Mouse (Mus musculus) embryonic facial prominence, embryonic 13.5 days (tissue): ENCODE measurements around the gene Cdc27. TPM values are rescaled to one million over a fixed set of nuclear protein-coding genes. Genes with fewer than 3 reads are reported as not detected.
A peak's percentile ranks its signal among the peaks of the same experiment; 100 is the strongest.
"Not testable (repeated sequence)": the region's sequence is repeated elsewhere in the genome, so short reads cannot be mapped to it uniquely, and the experiment has no call there.

Source experiments
- ATAC-seq: fragments of 200-750 bp; cut with Nextera tagmentation; 2 replicates; pipeline ENCODE4 v1.8.0; 2017; ENCODE audit warnings: low read depth; ENCODE audit not compliant: insufficient number of reproducible peaks, insufficient read depth, low FRiP score, low TSS enrichment
- H3K27ac ChIP-seq: fragments of 300-500 bp; sonication (generic); 2 replicates; pipeline ENCODE4 v1.5.1; 2015; ENCODE audit warnings: moderate library complexity, mild to moderate bottlenecking, inconsistent platforms
- H3K27me3 ChIP-seq: fragments of 300-500 bp; sonication (generic); 2 replicates; pipeline ENCODE4 v1.6.1; 2015; ENCODE audit warnings: mild to moderate bottlenecking, inconsistent platforms
- H3K36me3 ChIP-seq: fragments of 300-500 bp; sonication (generic); 2 replicates; pipeline ENCODE4 v1.6.1; 2015; ENCODE audit warnings: mild to moderate bottlenecking, inconsistent platforms
- H3K4me1 ChIP-seq: fragments of 300-500 bp; sonication (generic); 2 replicates; pipeline ENCODE4 v1.6.1; 2015; ENCODE audit warnings: inconsistent platforms
- H3K4me2 ChIP-seq: fragments of 300-500 bp; sonication (generic); 2 replicates; pipeline ENCODE4 v1.6.1; 2015; ENCODE audit warnings: moderate library complexity, mild to moderate bottlenecking, inconsistent platforms
- H3K4me3 ChIP-seq: fragments of 300-500 bp; sonication (generic); 2 replicates; pipeline ENCODE4 v1.5.1; 2015; ENCODE audit warnings: mild to moderate bottlenecking, inconsistent platforms
- H3K9ac ChIP-seq: fragments of 300-500 bp; sonication (generic); 2 replicates; pipeline ENCODE4 v1.6.1; 2015; ENCODE audit warnings: mild to moderate bottlenecking, inconsistent platforms
- H3K9me3 ChIP-seq: fragments of 300-500 bp; sonication (generic); 2 replicates; pipeline ENCODE4 v1.6.1; 2016; ENCODE audit warnings: inconsistent platforms
- WGBS: fragments of 180-500 bp; shearing (Covaris S2); methylation state at CpG from one replicate; pipeline ENCODE4 v1.1.7; 2015; ENCODE audit warnings: mixed read lengths; 5-methylcytosine and 5-hydroxymethylcytosine counted together
- polyA plus RNA-seq: library from polyadenylated mRNA; unstranded; fragments of >200 nt; fragmentation: Nextera tagmentation; extraction: Ambion mirVana; gene quantifications from 2 replicates; pipeline ENCODE4 v1.2.1, GENCODE M21; 2015

Cdc27 gene
- polyA plus RNA-seq, 1 experiment from 2014 or later, result 45.4 TPM

DNA sequence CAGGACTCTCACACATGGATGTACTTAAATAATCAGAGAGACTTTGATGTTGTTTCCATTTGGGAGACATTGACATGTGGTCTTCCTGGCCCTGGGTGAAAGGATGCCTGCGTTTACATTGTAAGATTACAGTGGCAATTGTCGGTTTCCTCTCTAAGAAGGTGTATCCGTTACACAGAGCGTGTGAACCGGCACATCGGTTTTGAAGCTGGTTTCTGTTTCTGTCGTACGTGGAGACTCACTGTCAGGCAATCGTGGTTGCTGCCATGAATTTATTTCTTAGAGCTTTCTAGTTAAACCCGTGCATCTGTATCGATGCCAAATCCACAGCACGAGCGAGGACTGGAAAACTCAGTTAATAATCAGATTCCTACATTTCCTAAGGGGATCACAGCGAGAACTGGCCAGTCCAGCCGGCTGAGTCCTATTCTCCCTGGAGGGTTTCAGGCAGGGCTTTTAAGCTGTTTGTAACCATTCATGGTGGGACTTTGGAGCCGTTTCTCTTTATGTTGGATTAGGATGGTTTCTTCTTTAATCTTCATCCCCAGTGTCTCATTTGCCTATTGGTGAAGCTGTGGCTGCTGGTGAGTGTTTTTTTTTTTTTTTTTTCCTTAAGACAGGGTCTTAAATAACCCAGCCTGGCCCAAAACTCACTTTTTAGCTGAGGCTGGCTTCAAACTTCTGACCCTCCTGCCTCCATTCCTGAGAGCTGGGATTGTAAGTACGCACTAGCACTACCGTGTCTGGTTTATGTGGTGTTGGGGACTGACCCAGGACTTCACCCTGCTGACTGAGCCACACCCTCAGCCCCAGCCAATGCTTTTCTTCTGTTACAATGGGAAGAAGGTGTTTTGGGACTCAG is 31.3 kb upstream of the Cdc27 start:
- peaks cover 11% of the 10 kb centered on the region for H3K4me1 ChIP-seq
- peak overlapping the region; percentile 20 for H3K4me3 ChIP-seq
- H3K27ac ChIP-seq, result 0 out of 2 replicates have a peak overlapping the region, but pooled peaks have one; percentile 34
- WGBS, result 23% methylated on average over 18 of the region's 18 CpGs
- no peak for ATAC-seq
- H3K4me2 ChIP-seq, result peak overlapping the region; percentile 44
- no peaks in the 10 kb centered on the region for H3K36me3 ChIP-seq
- H3K9ac ChIP-seq, result no peak overlapping the region
- H3K27me3 ChIP-seq, result peaks cover 6% of the 10 kb centered on the region
- H3K9me3 ChIP-seq, result no peaks in the 10 kb centered on the region

DNA sequence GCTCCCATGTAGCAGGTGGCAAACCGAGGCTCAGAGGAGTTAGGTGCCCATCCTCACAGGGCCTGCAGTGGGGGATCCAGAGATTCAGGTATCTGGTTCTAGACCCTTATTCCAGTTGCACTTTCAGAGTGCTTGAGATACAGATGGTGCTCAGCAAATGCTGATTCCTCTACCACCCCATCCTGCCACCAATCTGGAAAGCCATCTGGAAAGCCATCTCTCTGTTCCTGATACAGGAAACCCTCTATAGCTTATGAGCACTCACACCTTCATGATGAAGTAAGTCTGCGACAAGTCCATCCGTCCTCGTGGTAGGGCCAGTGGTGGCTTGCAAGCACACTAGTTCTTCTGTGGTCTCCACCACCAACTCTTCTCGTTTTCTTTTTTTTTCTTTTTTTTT is 30.2 kb upstream of the Cdc27 start:
- H3K4me3 ChIP-seq, result no peak overlapping the region
- H3K9me3 ChIP-seq, result no peaks in the 10 kb centered on the region
- peaks cover 8% of the 10 kb centered on the region for H3K27me3 ChIP-seq
- no peak for ATAC-seq
- no peak overlapping the region for H3K9ac ChIP-seq
- WGBS, result 94% methylated on average over 5 of the region's 5 CpGs
- H3K36me3 ChIP-seq, result no peaks in the 10 kb centered on the region
- no peak overlapping the region for H3K4me2 ChIP-seq
- H3K4me1 ChIP-seq, result peaks cover 11% of the 10 kb centered on the region
- H3K27ac ChIP-seq, result no peak overlapping the region

DNA sequence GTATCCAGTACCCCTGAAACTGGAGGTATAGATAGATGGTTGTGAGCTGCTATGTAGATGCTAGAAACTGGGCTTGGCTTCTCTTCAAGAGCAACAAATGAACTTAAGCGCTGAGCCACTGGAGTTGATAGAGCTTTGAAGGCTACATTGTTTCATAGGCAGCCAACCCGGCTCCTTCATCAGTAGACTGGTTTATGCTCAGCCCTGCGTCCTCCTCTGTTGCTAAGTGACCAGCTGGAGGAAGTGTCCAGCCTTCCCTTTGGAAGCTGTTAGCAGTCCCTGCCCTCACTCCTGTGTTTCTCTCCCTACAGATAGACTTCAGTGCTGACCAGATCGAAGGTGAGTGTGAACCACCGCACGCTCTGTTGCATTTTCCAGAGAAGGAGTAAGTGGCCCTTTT is 29.7 kb upstream of the Cdc27 start:
- Histone ChIP-seq H3K4me2 (no peak overlapping the region), H3K27me3 (peaks cover 8% of the 10 kb centered on the region), H3K9ac (no peak overlapping the region), H3K27ac (no peak overlapping the region), H3K36me3 (no peaks in the 10 kb centered on the region), H3K4me3 (no peak overlapping the region), H3K9me3 (no peaks in the 10 kb centered on the region), H3K4me1 (peaks cover 11% of the 10 kb centered on the region)
- no peak for ATAC-seq
- 73% methylated on average over 6 of the region's 6 CpGs for WGBS

- Histone ChIP-seq H3K9ac (no peak overlapping the region), H3K4me1 (peaks cover 11% of the 10 kb centered on the region), H3K4me2 (no peak overlapping the region), H3K27ac (no peak overlapping the region), H3K4me3 (no peak overlapping the region), H3K9me3 (no peaks in the 10 kb centered on the region), H3K36me3 (no peaks in the 10 kb centered on the region), H3K27me3 (peaks cover 8% of the 10 kb centered on the region)
- ATAC-seq, result no peak
- 93% methylated on average over 8 of the region's 8 CpGs for WGBS
Observed at GRCm38 (mm10) chr11:104579575-104579974, 29.2 kb upstream of the Cdc27 start.

GRCm38 (mm10) chr11:104579084-104579483 is 28.7 kb upstream of the Cdc27 start:
- ATAC-seq, result no peak
- H3K4me1 ChIP-seq, result peaks cover 11% of the 10 kb centered on the region
- peaks cover 8% of the 10 kb centered on the region for H3K27me3 ChIP-seq
- H3K9me3 ChIP-seq, result no peaks in the 10 kb centered on the region
- no peak overlapping the region for H3K4me2 ChIP-seq
- 89% methylated on average over 9 of the region's 9 CpGs for WGBS
- H3K9ac ChIP-seq, result no peak overlapping the region
- no peaks in the 10 kb centered on the region for H3K36me3 ChIP-seq
- H3K4me3 ChIP-seq, result no peak overlapping the region
- no peak overlapping the region for H3K27ac ChIP-seq

- no peak overlapping the region for H3K9ac ChIP-seq
- peaks cover 11% of the 10 kb centered on the region for H3K4me1 ChIP-seq
- peaks cover 10% of the 10 kb centered on the region for H3K27me3 ChIP-seq
- no peak overlapping the region for H3K4me3 ChIP-seq
- no peak overlapping the region for H3K27ac ChIP-seq
- 39% methylated on average over 5 of the region's 5 CpGs for WGBS
- no peaks in the 10 kb centered on the region for H3K36me3 ChIP-seq
- H3K9me3 ChIP-seq, result no peaks in the 10 kb centered on the region
- no peak overlapping the region for H3K4me2 ChIP-seq
- ATAC-seq, result no peak
Observed at GRCm38 (mm10) chr11:104578074-104578473, 27.7 kb upstream of the Cdc27 start.

- Histone ChIP-seq H3K27ac (no peak overlapping the region), H3K4me1 (peaks cover 7% of the 10 kb centered on the region), H3K9ac (no peak overlapping the region), H3K9me3 (no peaks in the 10 kb centered on the region), H3K36me3 (no peaks in the 10 kb centered on the region), H3K4me2 (no peak overlapping the region), H3K4me3 (no peak overlapping the region), H3K27me3 (peaks cover 20% of the 10 kb centered on the region)
- 39% methylated on average over 10 of the region's 10 CpGs for WGBS
- no peak for ATAC-seq
Observed at GRCm38 (mm10) chr11:104576772-104577612, 26.6 kb upstream of the Cdc27 start.

DNA sequence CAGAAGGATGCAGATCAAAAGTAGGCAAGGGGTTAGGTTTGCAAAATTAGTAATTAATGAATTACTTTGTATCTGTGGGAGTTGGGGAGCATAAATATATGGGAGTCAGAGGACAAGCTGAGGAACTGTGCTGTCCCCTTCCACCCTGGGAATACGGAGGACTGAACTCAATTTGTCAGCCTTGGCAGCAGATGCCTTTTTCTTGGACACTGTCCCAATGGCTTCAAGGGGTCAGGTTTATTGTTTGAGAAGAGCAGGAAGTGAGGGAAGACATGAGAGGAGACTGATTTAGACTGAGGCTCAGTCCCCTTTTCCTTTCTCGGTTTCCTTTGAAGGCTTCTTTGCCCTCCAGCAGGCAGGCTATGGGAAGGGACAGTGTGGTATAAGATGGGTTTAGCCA is 22.1 kb upstream of the Cdc27 start:
- Histone ChIP-seq H3K27me3 (peaks cover 34% of the 10 kb centered on the region), H3K9ac (no peak overlapping the region), H3K4me3 (no peak overlapping the region), H3K27ac (no peak overlapping the region), H3K36me3 (no peaks in the 10 kb centered on the region), H3K9me3 (no peaks in the 10 kb centered on the region), H3K4me1 (no peaks in the 10 kb centered on the region), H3K4me2 (no peak overlapping the region)
- 58% methylated on average over 2 of the region's 2 CpGs for WGBS
- ATAC-seq, result no peak

DNA sequence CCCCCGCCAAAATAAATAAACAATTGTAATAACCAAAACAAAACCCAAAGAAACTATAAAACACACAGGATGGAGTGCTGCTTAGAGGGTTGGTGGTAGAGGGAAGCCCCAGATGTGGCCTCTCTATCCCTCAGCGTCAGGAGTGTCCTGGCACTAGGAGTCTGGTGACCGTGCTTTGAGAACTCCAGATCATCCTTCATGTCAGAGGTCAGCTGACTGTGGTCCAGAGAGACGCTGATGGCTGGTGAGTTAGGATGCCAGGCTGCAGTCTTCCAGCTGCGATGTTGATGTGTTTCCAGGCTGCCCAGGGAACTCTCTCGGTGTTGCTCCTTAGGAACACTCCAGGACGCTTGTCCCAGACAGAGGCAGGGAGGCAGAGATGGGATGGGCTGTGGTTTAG is 21.7 kb upstream of the Cdc27 start:
- no peaks in the 10 kb centered on the region for H3K4me1 ChIP-seq
- no peaks in the 10 kb centered on the region for H3K36me3 ChIP-seq
- H3K4me2 ChIP-seq, result no peak overlapping the region
- no peak overlapping the region for H3K27ac ChIP-seq
- peaks cover 32% of the 10 kb centered on the region for H3K27me3 ChIP-seq
- no peak overlapping the region for H3K9ac ChIP-seq
- 53% methylated on average over 7 of the region's 7 CpGs for WGBS
- no peak overlapping the region for H3K4me3 ChIP-seq
- ATAC-seq, result no peak
- H3K9me3 ChIP-seq, result no peaks in the 10 kb centered on the region

DNA sequence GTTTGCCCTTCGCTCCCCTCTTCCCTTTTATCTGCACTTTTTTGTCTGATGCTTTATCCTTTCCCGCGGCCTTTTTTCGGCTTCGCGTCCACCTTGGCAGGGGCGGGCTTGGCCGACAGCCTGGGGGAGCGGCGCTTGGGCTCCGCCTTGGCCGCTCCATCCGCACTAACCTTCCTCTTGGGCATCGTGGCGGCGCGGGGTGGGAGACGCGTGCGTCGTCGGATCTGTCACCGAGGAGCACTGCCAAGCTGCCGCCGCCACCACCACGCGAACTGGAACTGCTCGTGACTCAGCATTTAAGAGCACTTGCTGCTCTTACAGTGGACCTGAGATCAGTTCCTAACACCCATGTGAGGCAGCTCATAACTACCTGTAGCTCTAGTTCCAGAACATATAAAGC is 21.0 kb upstream of the Cdc27 start:
- H3K27ac ChIP-seq, result not testable (repeated sequence)
- peak overlapping the region; percentile 62 for H3K9ac ChIP-seq
- WGBS, result 4% methylated on average over 28 of the region's 28 CpGs

GRCm38 (mm10) chr11:104570515-104570914 is 20.1 kb upstream of the Cdc27 start:
- H3K36me3 ChIP-seq, H3K4me1 ChIP-seq, H3K9ac ChIP-seq, H3K4me2 ChIP-seq, H3K9me3 ChIP-seq, H3K27ac ChIP-seq, H3K4me3 ChIP-seq, ATAC-seq: not testable (repeated sequence)
- 80% methylated on average over 8 of the region's 8 CpGs for WGBS
- peaks cover 28% of the 10 kb centered on the region for H3K27me3 ChIP-seq

More for the DNA sequence above, 21.0 kb upstream of the Cdc27 start:
- not testable (repeated sequence) for H3K36me3 ChIP-seq, H3K9me3 ChIP-seq, ATAC-seq, H3K4me1 ChIP-seq
- peak overlapping the region; percentile 40 for H3K4me3 ChIP-seq
- peak overlapping the region; percentile 67 for H3K4me2 ChIP-seq
- peaks cover 28% of the 10 kb centered on the region for H3K27me3 ChIP-seq

DNA sequence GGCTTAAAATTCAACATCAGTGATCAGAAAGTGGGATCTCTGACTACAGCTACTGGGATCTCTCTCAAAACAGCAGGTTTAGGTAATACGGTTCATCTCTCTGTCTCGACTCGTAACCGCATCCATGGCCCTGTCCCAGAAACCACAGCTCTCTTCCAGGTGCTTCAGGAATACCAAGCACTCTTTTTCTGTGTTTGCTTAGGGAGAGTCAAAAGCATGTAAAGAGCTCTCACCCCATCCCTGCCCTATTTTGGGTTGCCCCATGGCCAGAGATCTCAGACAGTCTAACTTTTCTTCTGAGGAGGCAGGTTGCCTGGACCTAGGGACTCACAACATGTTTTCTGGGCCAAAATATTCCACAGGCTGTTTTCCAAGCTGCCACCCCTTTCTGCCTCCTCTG is 17.9 kb upstream of the Cdc27 start:
- Histone ChIP-seq H3K27me3 (peaks cover 28% of the 10 kb centered on the region), H3K4me1 (no peaks in the 10 kb centered on the region), H3K4me2 (no peak overlapping the region), H3K36me3 (no peaks in the 10 kb centered on the region), H3K9ac (no peak overlapping the region), H3K9me3 (no peaks in the 10 kb centered on the region), H3K4me3 (no peak overlapping the region), H3K27ac (no peak overlapping the region)
- WGBS, result 90% methylated on average over 4 of the region's 4 CpGs
- no peak for ATAC-seq
